Mouse (Mus musculus): ENCODE results near the gene Scube1.

Gene Scube1

GRCm38 (mm10) chr15:83724886-83725269 is at the start of gene Scube1:
Gene Scube1 (minus strand): TSS chr15:83725021.
- DNase-seq, result peak; percentile 85 to 93

- no peak for DNase-seq
Observed at GRCm38 (mm10) chr15:83772953-83773352, 48.1 kb upstream of the Scube1 start.

DNA sequence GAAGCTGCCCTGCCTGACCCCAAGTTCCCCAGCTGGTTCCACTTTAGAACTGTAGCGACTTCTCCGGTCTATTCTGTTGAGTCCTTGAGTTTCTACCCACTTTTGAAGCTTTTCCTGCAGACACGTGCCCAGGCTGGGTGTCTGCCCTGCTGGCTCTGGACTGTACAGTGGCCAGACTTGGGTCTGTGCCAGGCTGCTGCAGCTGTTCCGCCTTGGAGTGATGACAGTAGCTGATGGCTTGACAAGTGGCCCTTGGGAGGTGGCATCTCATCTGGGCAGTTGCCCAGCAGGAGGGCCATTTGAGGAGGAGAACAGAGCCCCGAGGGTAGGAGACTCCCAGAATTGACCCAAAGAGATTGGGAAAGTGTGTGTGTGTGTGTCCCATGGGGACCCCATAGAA is 47.6 kb upstream of the Scube1 start:
- DNase-seq, result peak; percentile 11 to 64

GRCm38 (mm10) chr15:83771346-83772053 is 46.7 kb upstream of the Scube1 start:
- DNase-seq, result no peak

- no peak for DNase-seq
Observed at GRCm38 (mm10) chr15:83765388-83766029, 40.7 kb upstream of the Scube1 start.

DNA sequence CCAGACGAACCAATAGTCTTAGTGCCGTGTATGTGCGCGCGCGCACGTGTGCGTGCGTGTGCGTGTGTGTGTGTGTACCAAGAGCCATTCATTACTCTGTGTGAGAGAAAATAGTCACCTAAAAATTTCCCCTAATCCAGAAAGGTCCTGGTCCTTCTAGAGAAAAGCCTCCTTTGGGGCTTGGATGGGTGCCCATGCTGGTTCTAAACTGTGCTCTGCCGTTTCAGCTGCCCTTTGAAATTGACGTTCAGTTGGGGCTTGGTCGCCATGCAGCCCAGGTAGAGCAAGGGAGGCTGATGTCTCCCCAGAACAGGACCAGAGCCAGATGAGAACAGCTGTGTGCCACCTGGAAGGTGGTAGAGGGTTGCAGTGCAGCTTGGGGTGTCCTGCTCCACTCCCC is 36.7 kb upstream of the Scube1 start:
- no peak for DNase-seq

DNA sequence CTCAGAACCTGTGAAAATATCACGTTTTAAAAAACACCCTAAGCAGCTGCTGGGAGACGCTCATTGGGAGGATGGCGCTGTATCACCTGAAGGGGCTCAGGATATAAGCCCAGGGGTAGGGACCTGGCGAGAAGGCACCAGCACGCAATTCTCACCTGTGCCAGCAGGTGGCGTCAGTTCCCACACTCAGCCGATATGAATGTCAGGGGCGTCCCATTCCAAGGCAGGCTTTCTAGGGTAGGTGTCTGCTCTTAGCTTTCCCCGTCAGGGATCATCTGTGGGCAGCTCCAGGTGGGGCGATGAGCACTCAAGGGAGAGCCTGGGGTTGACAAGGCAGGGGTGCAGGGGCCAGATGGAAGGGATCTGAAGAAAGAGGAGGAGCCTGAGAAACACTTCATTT is 35.9 kb upstream of the Scube1 start:
- DNase-seq, result peak in 1 of 2 experiments; percentile 30

DNA sequence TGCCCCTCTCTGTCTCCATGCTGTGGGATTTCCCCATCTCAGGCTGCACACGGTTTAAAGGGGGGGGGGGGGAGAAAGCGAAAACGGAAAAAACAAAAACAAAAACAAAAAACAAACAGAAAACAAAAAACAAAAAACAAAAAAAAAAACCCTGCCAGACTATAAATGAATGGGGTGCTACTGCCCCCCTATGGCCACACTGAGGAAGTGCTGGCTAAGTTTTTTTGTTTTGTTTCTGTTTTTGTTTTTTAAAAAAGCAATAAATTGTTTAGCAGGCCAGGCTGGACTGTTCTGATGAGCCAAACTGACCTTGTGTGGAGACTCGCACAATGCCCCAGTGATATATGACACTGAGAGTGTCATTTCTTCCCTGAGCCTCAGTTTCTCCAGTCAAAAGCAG is 34.1 kb upstream of the Scube1 start:
- no peak for DNase-seq

DNA sequence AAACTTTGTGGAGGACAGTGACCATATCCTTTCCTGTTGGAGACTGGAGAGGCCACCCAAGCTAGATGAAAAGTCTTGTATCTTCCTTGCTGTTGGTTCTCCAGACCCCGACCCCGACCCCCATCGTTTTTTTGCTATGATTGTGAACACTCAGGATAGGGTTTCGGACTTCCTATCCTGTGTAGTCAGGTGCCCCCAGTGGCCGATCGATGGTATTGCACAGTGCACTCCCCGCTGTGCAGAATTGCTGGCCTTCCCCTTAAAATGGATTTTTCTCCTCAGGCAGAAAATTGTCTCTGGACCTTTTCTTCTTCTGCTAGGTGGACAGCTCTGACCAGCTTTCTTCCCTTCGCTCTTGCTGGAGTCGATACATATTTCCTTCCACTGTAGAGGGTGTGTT is 31.9 kb upstream of the Scube1 start:
- DNase-seq, result peak in 1 of 2 experiments; percentile 24

GRCm38 (mm10) chr15:83749436-83749835 is 24.6 kb upstream of the Scube1 start:
- no peak for DNase-seq

- DNase-seq, result no peak
Observed at GRCm38 (mm10) chr15:83748986-83749385, 24.2 kb upstream of the Scube1 start.

- DNase-seq, result no peak
Observed at GRCm38 (mm10) chr15:83746311-83746710, 21.5 kb upstream of the Scube1 start.

- peak; percentile 61 to 75 for DNase-seq
Observed at GRCm38 (mm10) chr15:83742018-83742417, 17.2 kb upstream of the Scube1 start.

DNA sequence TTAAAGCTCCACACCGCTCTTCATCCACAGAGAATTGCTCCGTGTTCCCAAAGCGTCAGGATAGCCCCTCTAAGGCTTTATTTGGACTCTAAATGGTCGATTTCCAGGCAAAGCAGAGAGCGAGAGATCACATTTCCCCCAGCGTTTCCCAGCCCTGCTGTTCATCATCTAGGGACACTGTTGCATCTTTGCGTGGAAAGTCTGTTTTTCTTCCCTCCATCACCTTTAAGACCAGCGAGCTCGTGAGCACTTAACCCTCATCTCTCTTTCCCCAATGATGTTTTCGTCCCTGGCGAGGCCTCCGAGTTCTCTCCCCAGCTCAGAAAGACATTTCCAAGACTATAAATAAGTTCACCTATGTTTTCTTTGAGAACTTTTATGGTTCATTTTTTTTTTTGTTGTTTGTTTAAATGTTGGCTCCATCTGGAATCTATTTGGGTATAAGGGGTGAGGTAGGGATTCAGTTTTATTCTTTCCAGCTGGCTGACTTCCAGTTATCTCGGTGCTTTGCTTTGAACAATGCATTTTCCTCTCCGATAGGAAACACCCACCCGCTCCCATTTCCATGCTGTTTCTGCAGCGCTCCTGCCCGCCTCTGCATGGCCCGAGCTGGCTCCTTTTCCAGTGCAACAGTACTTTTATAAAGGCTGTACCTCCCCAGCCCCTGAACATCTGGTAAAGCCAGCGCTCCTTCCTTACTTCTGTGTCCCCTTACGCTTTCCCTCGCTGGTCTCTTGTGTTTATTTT is 16.0 kb upstream of the Scube1 start:
- DNase-seq, result peak; percentile 50 to 52

GRCm38 (mm10) chr15:83727626-83728025 is 2.8 kb upstream of the Scube1 start:
- DNase-seq, result peak; percentile 66 to 82

GRCm38 (mm10) chr15:83726741-83727140 is 1.9 kb upstream of the Scube1 start:
- DNase-seq, result no peak

DNA sequence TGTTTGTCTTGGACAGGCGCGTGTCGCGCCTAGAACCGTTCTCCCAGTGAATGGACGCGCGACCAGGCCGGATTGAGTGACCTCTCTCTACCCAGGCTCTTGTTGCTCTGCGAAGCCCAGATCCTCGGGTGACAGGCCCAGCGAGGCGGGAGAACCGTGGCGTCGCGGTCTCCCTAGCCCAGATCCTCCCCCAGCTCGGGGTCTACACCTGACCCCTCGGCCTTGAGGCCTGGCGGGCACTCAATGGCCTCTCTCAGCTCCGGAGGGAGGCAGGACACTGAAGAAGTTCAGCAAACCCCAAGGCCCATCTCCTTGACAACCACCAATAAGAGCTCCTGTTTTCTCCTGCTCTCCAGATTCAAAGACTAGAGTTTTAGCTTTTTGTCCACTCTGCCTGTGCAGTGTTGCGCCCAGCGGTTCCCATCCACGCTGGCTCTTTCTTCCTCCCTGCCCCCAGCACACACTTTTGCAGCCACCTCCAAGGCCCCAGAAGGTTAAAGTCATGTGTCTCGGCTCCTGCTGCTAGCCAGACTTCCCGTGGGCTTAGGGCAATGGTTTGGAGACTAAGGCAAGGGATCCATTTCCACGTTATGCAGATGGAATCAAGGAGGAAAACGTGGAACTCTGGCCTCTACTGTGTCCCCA is 857 bp upstream of the Scube1 start:
- no peak for DNase-seq

DNA sequence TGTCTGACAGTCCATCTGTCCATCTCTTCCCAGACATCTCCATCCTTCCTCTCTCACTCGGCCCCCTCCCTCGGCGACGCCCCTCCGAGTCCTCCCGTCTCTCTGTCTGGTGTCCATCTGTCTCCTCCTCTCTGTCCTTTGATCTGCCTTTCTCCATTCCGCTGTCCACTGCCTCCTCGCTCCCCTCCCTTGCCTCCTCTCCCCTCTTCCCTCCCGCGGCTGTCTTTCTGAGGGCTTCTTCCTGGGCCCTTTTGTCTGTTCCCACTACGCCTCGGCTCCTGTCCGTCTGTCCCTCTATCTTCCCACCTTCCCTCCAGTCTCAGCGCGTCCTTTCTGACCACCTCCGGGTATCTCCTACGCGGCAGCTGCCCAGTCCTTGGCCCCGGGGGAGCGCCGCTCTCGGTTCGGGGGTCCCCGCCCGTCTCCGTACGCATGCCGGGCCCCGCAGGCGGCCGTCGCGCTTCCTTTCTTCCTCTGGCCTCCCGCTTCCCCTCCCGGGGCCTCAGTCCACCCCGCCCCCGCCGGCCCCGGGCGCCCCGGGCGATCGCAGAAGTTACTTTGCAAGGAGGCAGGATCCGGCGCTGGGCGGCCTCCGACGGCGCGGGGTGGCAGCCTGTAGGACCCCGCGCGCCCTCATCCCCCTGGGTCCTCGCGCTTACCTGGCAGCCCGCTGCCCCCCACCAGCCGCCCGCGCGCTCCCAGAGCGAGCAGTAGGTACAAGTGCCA is 498 bp downstream of the Scube1 start:
- DNase-seq, result peak; percentile 16 to 45

GRCm38 (mm10) chr15:83715582-83716228 is 9.1 kb downstream of the Scube1 start:
- DNase-seq, result no peak

DNA sequence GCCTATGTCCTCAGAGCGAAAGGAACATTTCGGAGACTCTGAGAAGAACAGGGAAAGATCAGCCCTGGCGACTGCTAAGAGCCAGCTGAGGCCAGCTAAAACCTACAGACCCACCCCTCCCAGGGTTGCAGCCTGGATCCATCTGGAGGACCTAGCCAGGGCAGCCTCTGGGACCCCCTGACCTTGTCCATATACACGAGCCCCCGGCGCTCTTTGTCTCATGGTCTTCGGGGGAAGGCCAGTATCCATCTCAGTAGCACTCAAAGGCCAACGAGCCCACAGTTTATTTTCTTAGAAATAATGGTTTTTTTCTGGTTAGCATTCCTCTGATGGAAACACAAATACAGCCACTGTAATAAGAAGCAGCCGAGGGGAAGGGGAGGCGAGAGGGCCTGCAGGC is 12.0 kb downstream of the Scube1 start:
- DNase-seq, result no peak

GRCm38 (mm10) chr15:83712361-83712760 is 12.5 kb downstream of the Scube1 start:
- DNase-seq, result no peak
